Mouse (Mus musculus) erythroblast, embryonic 14.5 days (primary cell): ENCODE data around the gene Krtap5-4.

Experiments
- GATA1 ChIP-seq: IDR thresholded peaks from 2 replicates; pipeline ENCODE4 v1.6.1; 2012; ENCODE audit warnings: low read length, inconsistent platforms, mixed read lengths
- TAL1 ChIP-seq: IDR thresholded peaks from 3 replicates; pipeline ENCODE4 v1.6.1; 2012; ENCODE audit warnings: low read length, inconsistent platforms, mixed read lengths

GRCm38 (mm10) chr7:142314600-142315285 is 11.4 kb downstream of the Krtap5-4 start:
- TF ChIP-seq TAL1 (no peak), GATA1 (no peak)
